Mouse (Mus musculus) right cerebral cortex, adult 18-20 months (tissue): ENCODE data around the gene Mcam.
"Not testable (repeated sequence)": the region's sequence is repeated elsewhere in the genome, so short reads cannot be mapped to it uniquely, and the experiment has no call there.

Experiments
- DNase-seq: peaks from one replicate; pipeline ENCODE4 v3.0.0; 2022; ENCODE audit warnings: mixed read lengths

Mcam gene

DNA sequence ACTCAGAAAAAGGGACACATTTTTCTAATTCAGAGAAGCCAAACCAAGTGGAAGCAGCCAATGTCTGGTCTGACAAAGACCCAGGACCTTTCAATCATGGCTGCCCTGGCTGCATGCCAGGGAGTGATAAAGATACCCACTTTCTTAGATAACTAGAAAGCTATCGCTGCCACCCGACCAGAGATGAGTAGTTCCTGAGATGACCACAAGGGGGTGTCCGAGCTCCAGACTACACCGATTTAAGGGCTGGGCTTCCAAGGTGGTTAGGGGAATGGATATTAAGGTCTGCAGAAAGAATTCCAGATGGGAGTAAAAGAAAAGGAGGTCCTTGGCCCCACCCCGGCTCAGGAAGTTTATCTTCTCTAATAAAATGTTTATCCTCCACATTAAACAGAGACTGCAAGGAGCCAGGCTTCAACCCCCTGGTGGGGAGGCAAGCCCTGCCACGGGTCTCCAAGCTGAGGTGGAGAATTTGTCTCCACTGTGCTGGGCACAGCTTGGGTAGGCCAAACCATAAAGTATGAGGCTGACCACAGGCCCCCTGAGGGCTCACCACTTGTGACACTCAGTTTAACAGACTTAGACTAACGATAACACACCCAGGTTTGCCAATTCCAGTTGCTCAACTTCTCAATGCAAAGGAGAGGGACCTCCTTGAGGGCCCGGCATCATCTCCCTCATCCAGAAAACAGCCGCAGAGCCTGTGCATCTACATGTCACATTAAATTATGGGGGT lies 24.7 kb upstream of the Mcam start:
- peak; percentile 68 for DNase-seq

- DNase-seq: not testable (repeated sequence)
Observed at GRCm38 (mm10) chr9:44111909-44112308, 22.4 kb upstream of the Mcam start.

DNA sequence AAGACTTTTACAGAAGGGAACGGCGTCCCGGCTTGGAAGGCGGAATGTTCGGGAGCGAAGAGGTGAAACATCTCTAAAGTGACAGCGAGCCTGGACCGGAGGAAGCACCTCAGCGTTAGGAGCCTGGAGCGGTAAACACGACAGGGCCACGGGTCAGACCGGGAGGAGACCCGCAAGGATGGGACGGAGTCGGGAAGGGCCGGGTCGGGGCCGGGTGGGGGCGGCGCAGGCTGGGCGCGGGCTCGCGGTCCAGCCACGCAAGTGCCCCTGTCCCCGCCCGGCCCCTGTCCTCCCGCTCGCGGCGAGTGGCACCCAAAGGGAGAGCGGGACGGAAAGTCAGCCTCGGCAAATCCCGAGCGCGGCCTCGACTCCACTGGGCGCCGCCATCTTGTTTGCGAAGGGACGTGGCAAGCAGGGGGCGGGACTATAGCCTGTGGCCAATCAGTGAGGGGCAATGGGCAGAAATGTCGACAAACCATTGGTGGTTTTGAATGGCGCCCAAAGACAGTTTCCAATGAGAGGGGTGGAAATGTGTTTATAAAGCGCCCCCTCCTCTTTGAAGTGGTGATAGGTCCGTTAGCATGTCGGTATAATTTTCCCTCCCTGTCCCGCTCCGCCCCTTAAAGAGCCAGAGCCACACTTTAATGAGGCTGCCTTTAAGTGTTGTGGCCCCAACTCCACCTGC lies 21.0 kb upstream of the Mcam start, which contains the start of the genes Gm49380 and Rnf26:
Gm49380 (minus strand) TSS at position 396 of the 685 bp plus-strand sequence.
Rnf26 (minus strand) TSS at position 413 of the 685 bp plus-strand sequence.
- DNase-seq: peak; percentile 97

DNA sequence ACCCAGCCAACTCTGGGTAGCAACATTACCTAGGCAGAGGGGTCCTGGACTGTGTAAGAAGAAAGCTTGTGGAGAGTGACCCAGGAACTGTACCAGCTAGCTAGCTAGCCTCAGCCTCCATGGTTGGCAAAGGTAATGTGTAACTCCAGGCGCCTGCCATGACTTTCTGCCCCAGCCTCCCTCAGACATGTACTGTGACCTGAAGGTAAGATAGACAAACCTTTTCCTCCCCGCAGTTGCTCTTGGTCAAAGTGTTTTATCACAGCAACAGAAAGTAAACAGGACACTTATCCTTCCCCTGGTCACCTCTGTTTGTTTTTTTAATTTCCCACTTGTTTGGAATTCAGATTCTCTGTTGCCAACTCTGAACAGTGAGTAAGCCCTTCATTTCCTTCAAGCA lies 19.8 kb upstream of the Mcam start:
- no peak for DNase-seq

GRCm38 (mm10) chr9:44115599-44115998 lies 18.7 kb upstream of the Mcam start:
- no peak for DNase-seq

- no peak for DNase-seq
Observed at GRCm38 (mm10) chr9:44116182-44116581, 18.1 kb upstream of the Mcam start.

DNA sequence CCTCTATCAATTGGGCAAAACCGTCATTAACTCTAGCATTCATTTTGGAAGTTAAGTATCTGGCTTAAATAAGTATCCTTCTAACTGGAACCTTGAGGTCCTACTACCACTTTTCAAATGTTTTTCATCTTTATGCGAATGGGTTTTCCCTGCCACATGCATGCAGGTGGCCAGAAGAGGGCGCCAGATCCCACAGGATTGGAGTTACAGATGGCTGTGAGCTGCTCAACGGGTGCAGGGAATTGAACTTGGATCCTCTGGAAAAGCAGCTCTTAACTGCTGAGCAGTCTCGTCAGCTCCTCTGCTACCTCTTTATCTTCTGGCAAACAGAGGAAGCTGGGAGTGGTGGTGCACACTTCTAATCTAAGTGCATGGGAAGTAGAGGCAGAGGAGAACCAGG lies 15.3 kb upstream of the Mcam start:
- DNase-seq: no peak

GRCm38 (mm10) chr9:44119948-44120465 lies 14.3 kb upstream of the Mcam start:
- DNase-seq: no peak

- no peak for DNase-seq
Observed at GRCm38 (mm10) chr9:44124317-44124716, 10.0 kb upstream of the Mcam start.

DNA sequence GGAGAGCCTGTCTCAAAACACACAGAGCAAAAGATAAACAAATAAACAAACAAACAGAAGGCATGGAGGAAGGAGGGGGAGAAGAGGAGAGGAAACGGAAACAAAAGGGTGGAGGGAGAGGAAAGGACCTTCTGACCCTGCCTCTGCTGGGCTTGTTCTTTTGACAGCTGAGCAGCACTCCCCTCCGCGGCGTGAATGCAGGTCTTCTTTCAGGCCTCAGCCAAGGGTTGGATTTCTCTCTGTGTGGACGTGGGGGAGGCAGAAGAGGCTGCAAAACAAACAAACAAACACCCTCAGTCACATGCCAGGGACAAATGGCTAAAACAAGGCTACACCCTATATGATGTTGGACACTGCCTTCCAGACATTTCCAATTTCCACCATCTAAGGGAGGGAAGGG lies 9.2 kb upstream of the Mcam start:
- DNase-seq: no peak

- peak; percentile 82 for DNase-seq
Observed at GRCm38 (mm10) chr9:44125546-44126428, 8.5 kb upstream of the Mcam start.

GRCm38 (mm10) chr9:44126746-44127145 lies 7.5 kb upstream of the Mcam start:
- no peak for DNase-seq

DNA sequence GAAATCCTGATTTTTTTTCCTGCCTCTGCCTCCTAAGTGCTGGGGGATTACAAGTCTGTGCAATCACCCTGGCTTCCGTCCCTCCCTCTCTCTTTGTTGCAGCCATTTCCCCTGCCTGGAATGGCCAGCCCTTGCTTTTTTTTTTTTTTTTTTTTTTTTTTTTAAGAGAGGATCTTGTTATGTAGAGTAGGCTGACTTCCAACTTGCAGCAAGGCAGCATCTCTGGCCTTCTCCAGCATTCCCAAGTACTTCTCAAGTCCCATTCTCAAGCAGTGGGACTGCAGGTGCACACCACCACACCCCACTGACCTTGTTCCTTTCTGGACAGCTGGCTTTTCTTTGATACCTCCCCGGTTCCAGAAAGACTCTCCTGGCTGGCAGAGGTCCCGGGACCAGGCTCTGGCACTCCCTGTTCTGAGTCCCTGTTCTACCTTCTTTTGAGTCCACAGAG lies 6.9 kb upstream of the Mcam start:
- DNase-seq: no peak

DNA sequence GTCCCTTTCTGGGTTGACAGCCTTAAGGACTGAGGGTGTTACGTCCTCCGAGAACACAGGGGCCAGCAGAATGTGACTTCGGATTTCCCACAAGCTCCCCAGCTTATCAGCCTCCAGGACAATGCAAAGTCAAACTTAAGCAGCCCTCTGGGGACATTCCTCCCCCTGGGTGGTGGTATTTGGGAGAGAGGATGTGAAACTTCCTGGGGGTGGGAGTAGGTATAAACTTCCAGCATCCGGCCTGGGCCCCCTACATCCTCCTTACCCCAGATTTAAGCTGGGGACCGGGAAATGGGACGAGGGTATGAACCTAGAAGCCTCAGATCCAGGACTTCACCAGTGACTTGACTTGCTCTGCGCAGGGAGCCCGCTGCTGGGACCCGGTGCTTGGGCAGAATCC lies 4.6 kb upstream of the Mcam start:
- DNase-seq: no peak

DNA sequence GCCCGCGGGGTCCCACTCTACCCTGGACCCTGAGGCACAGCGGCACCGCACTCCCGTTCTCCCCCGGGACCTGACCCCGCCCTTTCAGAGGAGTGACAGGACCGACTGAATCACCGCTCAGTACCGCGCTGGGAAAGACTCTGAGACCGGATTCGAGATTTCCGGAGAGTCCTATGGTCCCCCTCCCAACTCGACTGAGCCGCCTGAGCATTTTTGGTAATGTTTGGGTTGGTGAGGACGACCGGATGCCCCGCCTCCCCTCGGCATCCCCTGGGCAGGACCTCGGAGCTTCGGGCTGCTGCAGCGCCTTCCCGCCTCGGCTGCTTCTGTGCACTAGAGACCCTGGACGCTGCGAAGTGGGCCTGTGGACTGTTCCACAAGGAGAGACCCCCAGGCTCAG lies 4.2 kb upstream of the Mcam start:
- no peak for DNase-seq

DNA sequence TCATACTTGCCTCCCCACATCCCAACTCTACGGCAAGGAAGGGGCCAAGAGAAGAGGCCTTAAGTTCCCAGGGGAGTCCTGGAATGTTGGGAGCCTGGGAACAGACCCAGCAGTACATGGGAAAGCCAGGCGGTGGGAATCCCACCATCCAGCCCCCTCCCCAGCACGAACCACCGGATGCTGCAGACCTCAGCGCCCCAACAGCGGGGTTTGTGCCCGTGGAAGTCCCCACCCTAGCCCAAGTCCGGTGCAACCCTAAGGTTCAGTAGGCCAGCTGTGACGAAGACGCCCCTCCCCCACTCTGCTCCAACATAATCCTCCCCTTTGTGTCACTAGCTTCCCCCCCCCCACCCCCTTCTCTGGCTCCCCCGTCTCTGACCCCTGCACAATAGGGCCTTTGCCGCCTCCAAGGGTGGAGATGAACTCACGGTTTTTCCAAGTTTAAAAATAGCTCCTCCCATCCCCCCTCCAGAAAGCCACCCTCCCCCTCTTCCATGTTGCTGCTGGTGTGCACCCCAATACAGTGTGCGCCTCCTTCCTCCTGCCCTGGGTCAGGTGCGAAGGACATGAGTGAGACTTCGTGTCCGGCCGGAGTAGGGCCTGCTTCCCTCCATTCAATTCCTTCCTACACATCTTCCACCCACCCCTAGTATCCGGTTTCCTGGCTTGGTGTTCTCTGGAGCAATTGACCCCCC lies 3.5 kb upstream of the Mcam start:
- DNase-seq: no peak

DNA sequence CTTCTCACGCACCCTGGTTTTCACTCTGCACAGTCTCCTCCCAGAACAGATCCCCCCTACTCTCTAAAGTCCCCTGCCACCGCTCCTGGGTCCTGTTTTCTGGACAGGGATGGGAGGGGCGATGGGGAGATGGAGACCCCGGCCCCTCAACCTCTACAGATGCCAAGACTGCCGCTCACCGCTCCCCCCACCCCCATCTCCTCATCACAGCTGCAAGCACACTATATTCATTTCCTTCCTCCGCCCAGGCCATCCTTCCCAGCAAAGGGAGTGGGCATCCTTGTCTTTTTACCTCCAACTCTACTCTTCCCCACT lies 3.0 kb upstream of the Mcam start:
- DNase-seq: no peak

DNA sequence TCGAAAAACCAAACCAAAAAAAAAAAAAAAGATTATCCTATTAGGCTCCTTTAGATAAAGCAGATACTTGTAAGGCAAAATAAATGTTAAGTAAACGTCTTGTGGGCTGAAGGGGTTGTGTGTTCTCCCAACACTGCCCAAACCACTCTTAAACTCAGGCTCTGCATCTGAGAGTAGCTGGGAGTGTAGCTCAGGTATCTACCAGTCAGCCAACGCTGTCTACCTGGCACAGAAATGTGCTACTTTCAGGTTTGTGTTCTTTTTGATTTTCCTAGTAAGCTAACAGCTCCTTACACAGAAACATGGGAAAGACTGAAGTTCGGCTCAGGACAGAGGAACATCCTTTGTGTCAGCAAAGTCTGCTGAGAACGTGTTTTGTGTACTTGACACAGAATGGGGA lies 2.1 kb upstream of the Mcam start:
- no peak for DNase-seq

- no peak for DNase-seq
Observed at GRCm38 (mm10) chr9:44133287-44133686, 982 bp upstream of the Mcam start.

DNA sequence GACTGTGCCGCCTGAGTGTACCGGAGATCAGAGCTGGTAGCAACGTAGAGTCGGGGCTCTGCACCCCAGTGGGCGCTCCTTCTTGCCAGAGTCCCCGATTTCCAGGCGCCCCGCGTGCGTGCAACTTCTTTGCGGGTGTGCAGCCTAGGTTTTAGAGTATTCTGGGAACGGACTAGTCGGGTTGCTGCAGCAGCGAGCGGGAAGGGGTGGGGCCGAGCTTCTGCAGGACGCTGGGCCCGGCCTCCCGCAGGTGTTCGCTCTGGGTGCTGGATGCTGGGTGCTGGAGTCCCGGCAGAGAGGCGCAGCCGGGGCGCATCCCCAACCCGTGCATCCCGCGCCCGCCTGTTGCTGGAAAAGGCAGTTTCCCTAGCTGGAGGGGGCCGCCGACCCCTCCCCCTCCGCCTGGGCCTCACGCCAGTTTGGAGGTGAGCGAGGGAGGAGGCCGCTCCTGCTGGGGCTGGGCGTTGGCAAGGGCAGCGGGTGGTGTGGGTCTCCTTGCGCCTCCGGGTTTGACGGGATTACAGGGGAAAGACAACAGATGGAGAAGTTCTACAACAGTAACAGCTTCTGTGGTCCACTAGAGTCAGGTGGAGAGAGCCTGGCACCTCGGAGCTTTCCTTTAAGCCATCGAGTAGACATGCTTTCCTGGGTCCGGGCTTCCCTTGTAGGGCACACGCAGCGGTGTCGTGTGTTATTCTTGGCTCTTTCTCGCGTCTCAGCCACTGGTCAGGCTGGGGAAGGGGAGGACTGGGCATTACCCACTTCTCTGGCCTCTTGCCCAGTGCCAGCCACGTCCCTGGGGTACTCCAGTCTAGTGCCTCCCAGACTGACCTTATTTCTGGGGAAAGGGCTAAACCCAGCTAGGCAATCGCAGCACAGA lies 822 bp downstream of the Mcam start:
- no peak for DNase-seq

DNA sequence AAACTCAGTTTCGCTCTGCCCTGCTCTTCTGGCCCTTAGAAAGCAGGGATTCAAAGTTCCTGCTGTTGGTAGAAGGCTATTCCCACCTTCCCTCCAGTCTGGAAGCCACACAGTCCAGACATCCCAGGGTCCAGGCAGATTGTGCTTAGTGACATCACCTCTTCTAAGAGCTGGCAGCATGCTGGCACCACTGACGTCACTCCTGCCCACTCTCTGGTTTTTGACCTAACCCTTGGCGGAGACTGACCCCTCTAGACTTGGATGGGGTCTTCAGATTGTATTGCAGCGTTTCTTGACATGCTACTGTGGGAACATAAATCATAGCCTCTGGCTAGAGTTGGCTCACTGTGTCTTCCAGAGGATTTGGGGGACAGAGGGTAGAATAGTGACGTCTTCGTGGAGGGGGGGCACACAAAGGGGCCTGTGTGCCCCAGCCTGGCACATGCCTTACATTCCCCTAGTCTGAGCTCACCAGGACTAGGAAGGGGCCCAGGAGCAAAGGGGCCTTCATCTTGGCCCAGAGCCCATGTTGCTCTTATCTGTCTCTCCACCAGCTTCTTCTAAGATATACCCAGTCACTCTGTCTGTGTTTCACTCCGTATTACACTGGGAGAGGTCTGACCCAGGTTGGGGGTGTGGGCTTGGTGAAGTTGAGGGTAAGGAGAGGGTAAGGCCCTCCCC lies 1.6 kb downstream of the Mcam start:
- DNase-seq: no peak
